Mouse (Mus musculus): ENCODE results near the gene Wasl.

Gene Wasl

GRCm38 (mm10) chr6:24651538-24651937, 13.3 kb downstream of the Wasl start:
- peaks cover 44% of the 10 kb centered on the region for H3K4me1 ChIP-seq (replicated peaks; ENCODE audit: low read depth, low read length)
- H3K27me3 ChIP-seq (ENCODE audit: insufficient read depth, low read length), result no peaks in the 10 kb centered on the region
- no peak overlapping the region for H3K4me3 ChIP-seq (replicated peaks; ENCODE audit: low read length)
- no peaks in the 10 kb centered on the region for H3K9me3 ChIP-seq (ENCODE audit: low read length)
- H3K36me3 ChIP-seq (ENCODE audit: insufficient read depth, low read length), result peaks cover 4% of the 10 kb centered on the region; the same call in 1 of the 2 replicates
- TF ChIP-seq NANOG (IDR thresholded peaks at IDR 0.05; ENCODE audit: borderline replicate concordance, low read length), result no peak
- no peak for TF ChIP-seq CTCF (conservative IDR thresholded peaks at IDR 0.05; ENCODE audit: low read length)
- no peak for TF ChIP-seq POU5F1 (IDR thresholded peaks at IDR 0.05; ENCODE audit: borderline replicate concordance, low read length)

- Histone ChIP-seq H3K4me1 (replicated peaks; ENCODE audit: low read depth, low read length) (peaks cover 36% of the 10 kb centered on the region), H3K27me3 (ENCODE audit: insufficient read depth, low read length) (no peaks in the 10 kb centered on the region), H3K36me3 (ENCODE audit: insufficient read depth, low read length) (peaks cover under 1% of the 10 kb centered on the region; the same call in 1 of the 2 replicates), H3K4me3 (replicated peaks; ENCODE audit: low read length) (no peak overlapping the region), H3K9me3 (ENCODE audit: low read length) (no peaks in the 10 kb centered on the region)
- no peak for TF ChIP-seq POU5F1 (IDR thresholded peaks at IDR 0.05; ENCODE audit: borderline replicate concordance, low read length)
- no peak for TF ChIP-seq NANOG (IDR thresholded peaks at IDR 0.05; ENCODE audit: borderline replicate concordance, low read length)
- no peak for TF ChIP-seq CTCF (conservative IDR thresholded peaks at IDR 0.05; ENCODE audit: low read length)
Observed at GRCm38 (mm10) chr6:24650719-24651118, 14.1 kb downstream of the Wasl start.

GRCm38 (mm10) chr6:24648403-24648802, 16.4 kb downstream of the Wasl start:
- H3K27me3 ChIP-seq (ENCODE audit: insufficient read depth, low read length), result no peaks in the 10 kb centered on the region
- TF ChIP-seq CTCF (conservative IDR thresholded peaks at IDR 0.05; ENCODE audit: low read length) (no peak), NANOG (IDR thresholded peaks at IDR 0.05; ENCODE audit: borderline replicate concordance, low read length) (no peak), POU5F1 (IDR thresholded peaks at IDR 0.05; ENCODE audit: borderline replicate concordance, low read length) (no peak)

GRCm38 (mm10) chr6:24647103-24647691, 17.6 kb downstream of the Wasl start:
- Histone ChIP-seq H3K36me3 (ENCODE audit: insufficient read depth, low read length) (peaks cover 15% of the 10 kb centered on the region; the same call in 1 of the 2 replicates), H3K9me3 (ENCODE audit: low read length) (no peaks in the 10 kb centered on the region), H3K4me1 (replicated peaks; ENCODE audit: low read depth, low read length) (peaks cover 37% of the 10 kb centered on the region), H3K27me3 (ENCODE audit: insufficient read depth, low read length) (no peaks in the 10 kb centered on the region), H3K4me3 (replicated peaks; ENCODE audit: low read length) (no peak overlapping the region)
- TF ChIP-seq NANOG (IDR thresholded peaks at IDR 0.05; ENCODE audit: borderline replicate concordance, low read length) (no peak), POU5F1 (IDR thresholded peaks at IDR 0.05; ENCODE audit: borderline replicate concordance, low read length) (no peak), CTCF (conservative IDR thresholded peaks at IDR 0.05; ENCODE audit: low read length) (no peak)

More at GRCm38 (mm10) chr6:24648403-24648802, 16.4 kb downstream of the Wasl start:
- Histone ChIP-seq H3K9me3 (ENCODE audit: low read length) (no peaks in the 10 kb centered on the region), H3K4me1 (replicated peaks; ENCODE audit: low read depth, low read length) (peaks cover 32% of the 10 kb centered on the region), H3K36me3 (ENCODE audit: insufficient read depth, low read length) (peaks cover 15% of the 10 kb centered on the region; the same call in 1 of the 2 replicates), H3K4me3 (replicated peaks; ENCODE audit: low read length) (no peak overlapping the region)

- H3K9me3 ChIP-seq (ENCODE audit: low read length), result no peaks in the 10 kb centered on the region
- no peak overlapping the region for H3K4me3 ChIP-seq (replicated peaks; ENCODE audit: low read length)
- no peaks in the 10 kb centered on the region for H3K27me3 ChIP-seq (ENCODE audit: insufficient read depth, low read length)
- H3K36me3 ChIP-seq (ENCODE audit: insufficient read depth, low read length), result peaks cover 15% of the 10 kb centered on the region; the same call in 1 of the 2 replicates
- TF ChIP-seq NANOG (IDR thresholded peaks at IDR 0.05; ENCODE audit: borderline replicate concordance, low read length) (no peak), POU5F1 (IDR thresholded peaks at IDR 0.05; ENCODE audit: borderline replicate concordance, low read length) (no peak), CTCF (conservative IDR thresholded peaks at IDR 0.05; ENCODE audit: low read length) (no peak)
- H3K4me1 ChIP-seq (replicated peaks; ENCODE audit: low read depth, low read length), result peaks cover 47% of the 10 kb centered on the region
Observed at GRCm38 (mm10) chr6:24645346-24646053, 19.3 kb downstream of the Wasl start.

- no peaks in the 10 kb centered on the region for H3K27me3 ChIP-seq (ENCODE audit: insufficient read depth, low read length)
- H3K36me3 ChIP-seq (ENCODE audit: insufficient read depth, low read length), result peaks cover 15% of the 10 kb centered on the region; the same call in 1 of the 2 replicates
- no peak overlapping the region for H3K4me3 ChIP-seq (replicated peaks; ENCODE audit: low read length)
- TF ChIP-seq NANOG (IDR thresholded peaks at IDR 0.05; ENCODE audit: borderline replicate concordance, low read length) (no peak), POU5F1 (IDR thresholded peaks at IDR 0.05; ENCODE audit: borderline replicate concordance, low read length) (no peak), CTCF (conservative IDR thresholded peaks at IDR 0.05; ENCODE audit: low read length) (no peak)
- H3K4me1 ChIP-seq (replicated peaks; ENCODE audit: low read depth, low read length), result peaks cover 50% of the 10 kb centered on the region
- no peaks in the 10 kb centered on the region for H3K9me3 ChIP-seq (ENCODE audit: low read length)
Observed at GRCm38 (mm10) chr6:24642960-24643359, 21.8 kb downstream of the Wasl start.

GRCm38 (mm10) chr6:24642161-24642560, 22.6 kb downstream of the Wasl start:
- Histone ChIP-seq H3K4me1 (replicated peaks; ENCODE audit: low read depth, low read length) (peaks cover 55% of the 10 kb centered on the region), H3K36me3 (ENCODE audit: insufficient read depth, low read length) (peaks cover 15% of the 10 kb centered on the region), H3K9me3 (ENCODE audit: low read length) (no peaks in the 10 kb centered on the region), H3K27me3 (ENCODE audit: insufficient read depth, low read length) (no peaks in the 10 kb centered on the region), H3K4me3 (replicated peaks; ENCODE audit: low read length) (no peak overlapping the region)
- TF ChIP-seq POU5F1 (IDR thresholded peaks at IDR 0.05; ENCODE audit: borderline replicate concordance, low read length) (no peak), CTCF (conservative IDR thresholded peaks at IDR 0.05; ENCODE audit: low read length) (no peak), NANOG (IDR thresholded peaks at IDR 0.05; ENCODE audit: borderline replicate concordance, low read length) (no peak)

GRCm38 (mm10) chr6:24641286-24641685, 23.5 kb downstream of the Wasl start:
- Histone ChIP-seq H3K4me1 (replicated peaks; ENCODE audit: low read depth, low read length) (peaks cover 53% of the 10 kb centered on the region), H3K4me3 (replicated peaks; ENCODE audit: low read length) (no peak overlapping the region), H3K27me3 (ENCODE audit: insufficient read depth, low read length) (no peaks in the 10 kb centered on the region), H3K36me3 (ENCODE audit: insufficient read depth, low read length) (peaks cover 15% of the 10 kb centered on the region), H3K9me3 (ENCODE audit: low read length) (no peaks in the 10 kb centered on the region)
- TF ChIP-seq POU5F1 (IDR thresholded peaks at IDR 0.05; ENCODE audit: borderline replicate concordance, low read length) (no peak), NANOG (IDR thresholded peaks at IDR 0.05; ENCODE audit: borderline replicate concordance, low read length) (no peak), CTCF (conservative IDR thresholded peaks at IDR 0.05; ENCODE audit: low read length) (no peak)

Measured in E14TG2a.4 (cell line).